Mouse (Mus musculus) myocyte (in vitro differentiated cells): ENCODE results near the gene 1700025G04Rik.

Experiments used
- MAX ChIP-seq: IDR thresholded peaks from one replicate; pipeline ENCODE4 v1.6.1; 2011; ENCODE audit warnings: low read depth, mild to moderate bottlenecking, control low read depth
- POLR2A ChIP-seq: IDR thresholded peaks from one replicate; pipeline ENCODE4 v1.6.1; 2011; ENCODE audit warnings: low read depth, mild to moderate bottlenecking, control low read depth, moderate library complexity; ENCODE audit not compliant: insufficient read length

- TF ChIP-seq POLR2A (no peak), MAX (no peak)
These were observed 127.8 kb downstream of the 1700025G04Rik start for GRCm38 (mm10) chr1:151962078-151962477.
